Mouse (Mus musculus) heart, postnatal 14 days (tissue): ENCODE results near the gene Ccnb1. TPM values are rescaled to one million over a fixed set of nuclear protein-coding genes. Genes with fewer than 3 reads are reported as not detected.
"Not testable (repeated sequence)": the region's sequence is repeated elsewhere in the genome, so short reads cannot be mapped to it uniquely, and the experiment has no call there.

ENCODE experiments used
- DNase-seq, 2 experiments: peaks; one replicate each; pipeline ENCODE4 v3.0.0; 2021 to 2022
- intact Hi-C: fragments of 180-260 bp; cut with DNase I; formaldehyde crosslinking; loops from one replicate; pipeline ENCODE4 v1.15.1; 2025
- total RNA-seq, 2 experiments: library from RNA; stranded (reverse); gene quantifications; 2 replicates each; pipeline ENCODE4 v1.2.3; 2021

Gene Ccnb1
- total RNA-seq, 2 experiments from 2014 or later: 4.7 to 13.4 TPM

DNA sequence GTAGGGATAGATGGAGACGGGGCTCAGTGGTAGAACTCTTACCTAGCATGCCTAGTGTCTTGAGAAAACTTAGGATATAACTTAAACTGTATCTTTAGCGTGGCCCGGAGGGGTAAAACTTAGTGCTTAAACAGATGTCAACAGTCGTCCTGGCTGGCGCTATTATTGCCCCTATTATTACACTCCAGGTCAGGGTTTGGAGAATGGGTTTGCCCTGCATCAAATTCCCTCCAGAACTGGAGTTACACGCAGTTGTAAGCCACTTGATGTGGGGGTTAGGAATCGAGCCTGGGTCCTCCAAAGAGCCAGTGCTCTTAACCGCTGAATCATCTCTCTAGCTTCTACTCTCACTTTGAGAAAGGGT lies 10.3 kb downstream of the Ccnb1 start:
- intact Hi-C loops: no loop called here
- DNase-seq: no peak

DNA sequence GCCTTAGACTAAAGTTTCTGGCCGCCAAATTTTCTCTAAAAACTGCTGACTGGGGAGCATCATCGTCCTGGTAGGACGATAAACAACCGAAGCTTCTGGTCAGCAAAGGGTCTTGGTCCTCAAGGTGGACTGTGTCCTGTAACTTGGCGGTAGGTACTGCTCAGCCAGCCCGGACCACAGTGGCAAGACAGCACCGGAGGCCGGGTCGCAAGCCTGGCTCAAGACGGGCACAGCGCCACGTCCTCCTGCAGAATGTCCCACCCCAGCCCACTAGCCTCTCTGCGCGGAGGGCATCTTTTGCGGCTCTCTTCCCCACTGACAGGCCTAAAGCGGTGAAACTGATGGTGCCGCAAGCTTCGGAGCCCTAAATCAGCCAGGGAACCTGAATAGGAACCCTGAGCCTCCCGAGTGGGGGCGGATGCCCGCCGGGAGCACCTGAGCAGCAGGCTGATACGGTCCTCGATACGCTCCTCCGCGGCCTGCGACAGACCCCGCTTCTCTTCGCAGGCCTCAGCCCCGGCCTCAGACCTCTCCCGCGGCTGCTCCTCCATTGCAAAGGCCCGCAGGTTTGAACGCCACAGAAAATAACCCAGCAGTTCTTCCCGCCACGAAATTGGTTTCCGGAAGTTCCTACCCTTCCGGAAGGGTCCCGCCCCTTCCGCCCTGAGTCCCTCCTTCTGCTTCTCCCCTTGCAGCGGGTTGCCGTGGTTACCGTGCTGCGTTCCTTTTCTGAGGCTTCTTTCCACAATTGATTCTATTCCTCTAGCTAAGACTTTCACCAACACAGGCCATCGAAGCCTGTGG lies 10.9 kb downstream of the Ccnb1 start, which contains the start of gene Cenph:
Gene Cenph, minus strand, starts transcription at position 648 of the 804 bp plus-strand sequence.
- intact Hi-C loops: no loop called here
- DNase-seq: peak; percentile 80 to 86

DNA sequence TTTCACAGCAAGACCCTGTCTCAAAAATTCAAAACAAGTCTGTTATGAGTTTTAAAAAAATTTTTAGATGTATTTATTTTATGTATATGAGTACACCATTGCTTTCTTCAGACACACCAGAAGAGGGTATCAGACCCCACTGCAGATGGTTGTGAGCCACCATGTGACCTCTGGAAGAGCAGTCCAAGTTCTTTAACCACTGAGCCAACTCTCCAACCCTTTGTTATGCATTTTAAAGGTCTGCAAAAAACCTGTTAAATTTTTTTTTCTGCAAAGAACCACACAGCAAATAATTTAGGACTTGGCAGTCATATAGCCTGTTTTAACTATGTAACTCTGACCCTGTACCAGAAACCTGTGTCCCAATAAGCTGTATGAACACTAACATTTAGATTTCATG lies 11.7 kb downstream of the Ccnb1 start:
- no peak for DNase-seq
- intact Hi-C loops: no loop called here

DNA sequence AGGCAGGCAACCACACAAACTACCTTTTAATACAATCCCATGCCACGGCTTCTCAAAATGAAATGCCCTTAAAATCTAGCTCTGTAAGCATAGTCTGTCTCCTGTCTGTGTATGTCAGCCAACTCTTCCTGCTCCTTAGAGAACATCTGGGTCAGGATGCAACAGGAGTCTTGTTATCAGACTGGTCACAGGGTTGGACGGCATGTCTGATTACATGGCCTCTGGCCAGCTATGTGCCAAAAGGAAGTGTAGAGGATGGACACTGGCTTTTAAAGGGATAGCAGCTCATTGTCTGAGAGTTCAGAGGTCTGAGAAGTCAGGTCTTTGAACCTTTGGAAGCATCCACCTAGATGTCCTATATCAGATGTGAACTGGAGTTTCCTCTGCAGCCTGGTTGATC lies 31.0 kb downstream of the Ccnb1 start:
- peak in 1 of 2 experiments; percentile 18 for DNase-seq

DNA sequence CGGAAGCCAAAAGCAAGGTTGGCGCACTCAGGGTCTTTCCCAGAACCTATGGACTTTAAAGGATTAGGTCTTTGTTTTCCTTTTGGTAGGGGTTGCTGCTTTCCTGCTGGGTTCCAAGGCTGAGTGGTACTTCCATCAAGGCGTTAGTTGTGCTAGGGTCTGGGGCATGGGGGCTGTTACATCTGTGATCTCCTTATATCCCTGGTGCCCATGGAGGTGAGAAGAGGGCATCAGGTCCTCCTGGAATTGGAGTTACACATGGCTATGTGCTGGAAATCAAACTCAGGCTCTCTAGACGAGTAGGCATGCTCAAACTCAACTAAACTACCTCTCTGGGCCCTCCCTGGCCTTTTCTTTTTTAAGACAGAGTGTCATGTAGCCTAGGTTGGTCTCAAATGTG lies 32.2 kb downstream of the Ccnb1 start:
- intact Hi-C loops: no loop called here
- no peak for DNase-seq

More for the DNA sequence above, 31.0 kb downstream of the Ccnb1 start:
- intact Hi-C loops: no loop called here

DNA sequence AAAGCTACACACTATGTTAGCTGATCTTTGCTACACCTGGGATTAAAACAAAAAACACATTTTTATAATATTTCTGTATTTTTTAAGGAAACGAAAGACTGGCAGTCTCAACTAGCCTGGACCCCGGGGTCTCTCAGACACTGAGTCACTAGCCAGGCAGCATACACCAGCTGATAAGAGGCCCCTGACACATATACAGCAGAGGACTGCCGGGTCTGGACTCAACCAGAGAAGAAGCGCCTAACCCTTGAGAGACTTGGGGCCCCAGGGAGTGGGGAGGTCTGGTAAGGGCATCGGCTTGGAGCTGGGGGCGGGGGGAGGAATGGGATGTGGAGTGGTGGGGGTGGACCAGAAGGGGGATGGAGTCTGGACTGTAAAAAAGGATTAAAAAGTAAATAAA lies 33.4 kb downstream of the Ccnb1 start:
- intact Hi-C loops: no loop called here
- DNase-seq: no peak

DNA sequence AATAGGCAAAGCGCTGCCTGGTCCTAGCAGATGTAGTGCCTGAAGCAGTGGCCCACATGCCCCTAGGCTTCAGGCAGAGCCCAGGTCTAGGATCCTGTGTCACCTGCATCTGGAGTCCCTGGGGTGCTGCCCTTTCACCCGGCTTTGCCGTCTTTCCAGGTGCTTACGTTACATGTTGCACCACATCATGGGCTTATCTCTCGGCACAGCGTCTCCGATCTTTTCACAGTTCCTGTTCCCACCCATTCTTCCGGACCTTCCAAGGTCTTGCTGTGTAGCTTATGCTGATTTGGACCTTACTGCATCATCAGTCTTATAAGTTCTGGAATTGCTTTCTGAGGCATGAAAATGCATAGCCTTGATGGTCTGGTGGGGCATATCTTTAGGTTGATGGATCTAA lies 33.8 kb downstream of the Ccnb1 start:
- intact Hi-C loops: no loop called here
- no peak for DNase-seq

DNA sequence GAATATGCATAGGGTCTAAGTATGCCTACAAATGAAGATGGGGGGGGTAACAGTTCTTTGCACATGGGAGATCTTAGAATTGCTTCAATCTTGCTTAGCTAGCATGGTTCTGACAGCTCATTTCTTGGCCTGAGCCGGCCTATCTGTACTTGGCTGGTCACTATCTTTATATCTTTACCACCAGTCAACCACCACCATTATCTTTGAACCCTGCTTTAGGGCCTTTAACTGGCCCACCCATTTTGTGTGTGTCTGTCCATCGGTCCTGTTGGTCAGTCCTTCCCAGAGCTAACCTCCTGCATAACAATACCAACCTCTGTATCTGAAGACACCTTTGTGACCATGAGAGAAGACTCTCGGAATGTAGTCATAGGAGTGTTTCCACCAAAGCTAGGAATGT lies 35.0 kb downstream of the Ccnb1 start:
- no peak for DNase-seq
- intact Hi-C loops: no loop called here

DNA sequence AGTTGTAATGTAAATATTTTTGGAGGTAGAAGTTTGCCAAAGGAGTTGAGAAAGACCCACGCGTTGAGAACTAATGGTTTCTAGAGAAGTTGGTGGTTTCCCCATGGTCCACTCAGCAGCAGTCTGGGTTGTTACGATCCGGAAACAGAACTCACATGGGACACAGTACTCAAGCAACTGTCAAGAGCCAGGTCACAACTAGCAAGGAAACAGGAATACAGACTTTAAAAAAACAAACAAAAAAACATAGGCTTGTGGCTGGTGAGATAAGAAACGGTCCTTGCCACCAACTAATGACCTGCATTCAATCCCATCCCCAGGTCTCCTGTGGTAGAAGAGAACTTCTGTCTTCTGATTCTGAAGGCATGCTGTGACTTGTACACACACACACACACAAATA lies 35.6 kb downstream of the Ccnb1 start:
- intact Hi-C loops: no loop called here
- no peak for DNase-seq

DNA sequence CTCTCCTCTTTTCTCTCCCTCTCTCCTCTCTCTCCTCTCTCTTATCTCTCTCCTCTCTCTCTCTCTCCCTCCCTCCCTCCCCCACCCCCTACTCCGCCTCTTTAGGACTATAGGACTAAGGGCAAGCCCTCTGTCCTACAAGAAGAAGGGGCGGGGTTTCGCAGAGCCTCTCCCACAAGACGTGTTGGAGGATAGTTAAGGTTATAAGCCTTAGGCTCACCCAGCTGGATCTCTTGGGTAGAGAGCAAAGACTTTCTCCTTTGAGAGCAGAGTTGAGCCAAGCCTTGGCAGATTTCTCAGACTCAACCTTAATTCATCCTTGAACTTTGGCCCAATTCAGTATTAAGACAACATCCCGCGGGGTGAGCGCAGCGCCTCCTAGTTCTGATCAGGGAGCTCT lies 37.7 kb downstream of the Ccnb1 start:
- peak in 1 of 2 experiments; percentile 9 for DNase-seq
- intact Hi-C loops: loop anchor here (5.0 kb wide), 1 partner anchor 39 kb away; the partner anchor contains the start of gene Ccnb1

DNA sequence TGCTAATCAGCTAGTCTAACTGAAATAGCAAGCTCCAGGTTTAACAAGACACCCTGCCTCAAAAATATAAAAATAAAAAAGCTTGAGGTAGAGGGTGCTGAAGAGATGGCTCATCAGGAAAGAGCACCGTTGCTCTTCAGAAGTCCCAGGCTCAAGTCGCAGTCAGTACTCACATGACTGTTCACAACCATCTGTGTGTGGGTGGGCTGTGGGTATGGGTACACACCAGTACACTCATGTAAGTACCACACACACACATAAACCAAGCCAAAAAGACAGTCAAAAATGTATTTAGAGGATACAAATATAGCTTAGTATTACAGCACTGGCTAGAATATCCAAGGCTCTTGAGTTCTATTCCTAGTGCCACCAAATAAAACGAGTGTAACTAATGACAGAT lies 40.3 kb downstream of the Ccnb1 start:
- DNase-seq: no peak
- intact Hi-C loops: loop anchor here (5.0 kb wide), 1 partner anchor 41 kb away; the partner anchor contains the start of gene Ccnb1

DNA sequence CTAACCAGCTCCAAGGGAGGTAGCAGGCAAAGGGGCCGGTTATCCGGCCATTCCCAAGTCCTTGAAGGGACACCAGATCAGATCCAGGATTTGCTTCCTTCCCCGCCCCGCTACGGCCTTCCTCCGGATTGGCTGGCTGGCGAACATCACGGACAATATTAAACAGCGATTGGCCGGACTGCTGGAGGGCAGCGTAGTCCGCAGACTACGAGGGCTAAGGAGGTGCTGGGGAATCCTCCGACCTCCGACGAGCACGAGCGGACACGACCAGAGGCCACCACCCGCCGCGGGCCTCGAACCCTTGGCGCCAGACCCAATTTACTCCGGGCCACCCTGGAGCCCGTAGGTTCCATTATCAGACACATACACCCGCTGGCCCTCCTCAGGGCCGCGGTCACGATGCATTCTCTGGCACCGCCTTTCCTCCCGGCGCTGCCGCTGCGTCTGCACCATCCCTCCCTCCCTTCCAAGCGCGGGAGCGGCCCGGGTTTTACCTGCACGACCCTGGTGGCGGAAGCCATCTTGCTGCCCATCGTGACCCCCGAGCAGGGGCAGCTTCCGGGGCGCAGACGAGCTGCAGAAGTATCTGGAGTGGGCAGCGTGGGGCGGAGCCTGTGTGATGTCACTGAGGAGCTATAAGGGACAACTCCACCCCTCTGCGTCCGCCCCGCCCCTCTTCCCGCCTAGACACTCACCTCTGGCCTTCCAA lies 42.2 kb downstream of the Ccnb1 start, which contains the start of gene Mrps36:
Gene Mrps36, minus strand, starts transcription at position 624 of the 709 bp plus-strand sequence.
- intact Hi-C loops: no loop called here
- DNase-seq: peak; percentile 90 to 91

DNA sequence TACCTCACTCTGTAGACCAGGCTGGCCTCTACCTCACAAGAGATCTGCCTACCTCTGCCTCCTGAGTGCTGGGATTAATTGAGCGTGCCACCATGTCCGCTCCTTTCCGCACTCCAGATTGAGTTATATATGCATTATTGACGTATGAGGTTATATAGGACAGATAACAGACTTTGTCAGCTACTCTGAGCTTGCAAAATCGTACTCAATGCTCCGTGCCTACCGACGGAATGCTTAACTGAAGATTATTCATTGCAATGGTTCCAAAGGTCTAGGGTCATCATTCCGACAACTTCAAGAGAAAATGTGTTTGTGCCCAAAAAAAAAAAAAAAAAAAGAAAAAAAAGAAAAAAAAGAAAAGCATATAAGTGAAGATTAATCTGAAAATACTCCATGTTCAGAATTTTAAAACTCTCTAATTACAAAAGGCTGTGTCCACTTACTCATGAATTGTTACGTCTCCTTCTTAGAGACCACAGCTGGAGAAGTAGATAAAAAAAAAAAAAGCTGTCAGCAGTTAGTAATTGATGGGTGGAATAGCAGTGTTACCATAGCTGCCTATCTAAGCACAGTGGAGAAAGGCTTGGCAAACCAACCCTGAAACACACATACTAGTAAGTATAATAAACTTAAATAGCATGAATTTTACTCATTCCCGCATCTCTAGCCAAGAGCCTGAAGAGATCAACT lies 42.9 kb downstream of the Ccnb1 start:
- no peak for DNase-seq
- intact Hi-C loops: no loop called here

DNA sequence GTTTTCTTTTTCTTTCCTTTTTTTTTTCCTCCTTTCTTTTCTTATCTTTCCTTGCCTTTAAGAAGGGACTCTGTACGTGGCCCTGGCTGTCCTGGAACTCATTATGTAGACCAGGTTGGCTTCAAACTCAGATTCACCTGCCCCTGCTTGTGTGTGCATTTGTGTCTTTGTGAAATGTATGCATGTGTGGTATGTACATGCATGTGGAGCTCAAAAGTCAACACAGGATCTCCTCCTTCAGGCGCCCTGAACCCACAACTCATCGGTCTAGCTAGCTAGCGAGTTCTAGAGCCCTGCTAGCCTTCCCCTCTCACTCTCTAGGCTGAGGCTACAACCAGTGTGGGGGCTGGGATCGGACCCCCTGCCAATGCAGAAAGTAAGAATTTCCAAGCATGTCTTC lies 43.5 kb downstream of the Ccnb1 start:
- no peak for DNase-seq
- intact Hi-C loops: no loop called here

DNA sequence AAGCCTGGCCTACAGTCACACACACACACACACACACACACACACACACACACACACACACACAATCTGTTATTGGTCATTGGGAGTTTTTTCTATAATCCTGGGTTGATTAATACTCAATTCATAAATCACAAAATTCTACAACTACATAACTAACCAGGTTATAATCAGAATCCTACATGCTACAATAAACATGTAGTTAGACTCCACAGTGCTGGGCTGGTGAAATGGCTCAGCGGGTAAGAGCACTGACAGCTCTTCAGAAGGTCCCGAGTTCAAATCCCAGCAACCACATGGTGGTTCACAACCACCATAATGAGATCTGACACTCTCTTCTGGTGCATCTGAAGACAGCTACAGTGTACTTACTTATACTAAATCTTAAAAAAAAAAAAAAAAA lies 53.6 kb downstream of the Ccnb1 start:
- DNase-seq: no peak
- intact Hi-C loops: loop anchor here (5.0 kb wide), 1 partner anchor 100 kb away; the partner anchor contains the start of gene Slc30a5

DNA sequence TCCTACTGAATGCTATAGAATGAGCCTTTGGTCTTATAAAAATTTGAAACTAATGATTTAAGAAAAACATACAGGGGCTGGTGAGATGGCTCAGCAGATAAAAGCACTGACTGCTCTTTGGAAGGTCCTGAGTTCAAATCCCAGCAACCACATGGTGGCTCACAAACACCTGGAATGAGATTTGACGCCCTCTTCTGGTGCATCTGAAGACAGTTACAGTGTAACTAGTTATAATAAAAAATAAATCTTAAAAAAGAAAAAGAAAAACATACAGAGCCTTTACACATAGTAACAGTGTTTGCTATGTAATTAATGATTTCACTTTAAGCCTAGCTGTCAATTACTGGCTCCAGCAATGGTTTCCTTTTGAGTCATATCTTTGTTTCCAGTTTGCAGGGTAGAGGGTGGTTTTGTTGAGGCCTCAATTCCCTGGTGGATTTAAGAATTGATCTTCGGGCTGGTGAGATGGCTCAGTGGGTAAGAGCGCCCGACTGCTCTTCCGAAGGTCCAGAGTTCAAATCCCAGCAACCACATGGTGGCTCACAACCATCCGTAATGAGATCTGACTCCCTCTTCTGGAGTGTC lies 54.8 kb downstream of the Ccnb1 start:
- intact Hi-C loops: loop anchor here (5.0 kb wide), 1 partner anchor 101 kb away; the partner anchor contains the start of gene Slc30a5

DNA sequence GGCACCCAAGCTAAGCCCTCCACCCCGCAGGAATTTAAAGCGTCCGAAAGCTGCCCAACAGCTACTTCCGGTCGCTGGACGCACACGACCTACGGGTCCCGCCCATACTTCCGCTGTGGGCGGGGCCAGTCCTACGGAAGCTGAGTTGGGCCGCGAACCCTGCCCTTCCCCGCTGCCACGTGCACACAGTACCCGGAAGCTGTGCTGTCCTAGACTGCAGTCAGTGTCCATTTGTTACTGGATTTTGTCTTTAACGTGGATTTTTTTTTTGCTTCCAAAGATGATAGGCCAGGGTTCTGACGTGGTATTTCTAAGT lies 55.6 kb downstream of the Ccnb1 start, which contains the start of gene Cdk7:
Gene Cdk7, minus strand, starts transcription at position 79 of the 316 bp plus-strand sequence.
- DNase-seq: peak; percentile 93 to 95
- intact Hi-C loops: loop anchor here (5.0 kb wide), 1 partner anchor 101 kb away; the partner anchor contains the start of gene Slc30a5

More for the DNA sequence above, 54.8 kb downstream of the Ccnb1 start:
- DNase-seq: not testable (repeated sequence)

DNA sequence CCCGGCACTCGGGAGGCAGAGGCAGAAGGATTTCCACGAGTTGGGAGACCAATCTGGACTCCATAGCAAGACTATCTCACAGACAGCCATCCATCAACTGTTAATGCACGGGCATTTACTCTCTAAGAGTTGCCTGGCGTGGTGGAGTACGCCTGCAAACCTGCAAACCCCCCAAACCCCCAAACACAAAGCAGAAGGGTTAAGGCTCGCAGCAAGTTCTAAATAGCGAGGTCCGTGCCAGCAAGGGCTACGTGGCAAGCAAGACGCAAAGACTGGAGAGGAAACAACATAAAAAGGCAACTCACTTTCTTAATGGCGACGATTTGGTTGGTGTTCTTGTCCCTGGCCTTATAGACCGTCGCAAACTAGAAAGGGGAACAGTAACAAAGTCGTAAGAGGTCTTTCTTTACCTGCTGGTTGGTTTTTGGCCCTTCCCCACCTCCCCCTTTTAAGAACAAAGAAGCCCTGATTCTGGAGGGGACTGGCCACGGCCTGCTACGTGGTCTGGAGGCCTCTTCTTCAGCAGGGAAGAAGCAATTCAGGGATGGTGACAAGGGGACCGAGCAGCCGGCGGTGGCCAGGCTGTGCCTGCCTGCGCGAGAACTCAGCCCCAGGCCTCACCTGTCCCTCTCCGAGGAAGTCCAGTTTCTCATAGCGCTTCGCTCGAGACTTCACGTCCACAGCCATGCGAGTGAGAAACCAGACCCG lies 56.1 kb downstream of the Ccnb1 start:
- DNase-seq: peak; percentile 12 to 17
- intact Hi-C loops: loop anchor here (5.0 kb wide), 1 partner anchor 102 kb away; the partner anchor contains the start of gene Slc30a5
